Mouse (Mus musculus) heart, adult 10 weeks (tissue): ENCODE results near the gene Hoxc13. TPM values are rescaled to one million over a fixed set of nuclear protein-coding genes. Genes with fewer than 3 reads are reported as not detected.

Experiments
- polyA plus RNA-seq: library from polyadenylated mRNA; stranded (reverse); fragments of 350-450 nt; fragmentation: Illumina TruSeq; extraction: RNeasy Lipid Tissue Mini Kit (QIAGEN cat#74804); gene quantifications from one replicate; pipeline ENCODE4 v1.2.3, GENCODE M21; 2014; ENCODE audit warnings: low read depth, low replicate concordance

The Hoxc13 gene
- polyA plus RNA-seq = not detected

GRCm38 (mm10) chr15:102921053-102922011 is at the start of gene Hoxc13:
Gene Hoxc13 (plus strand): TSS chr15:102921103.

GRCm38 (mm10) chr15:102936279-102936972 is 15.5 kb downstream of the Hoxc13 start, which contains the start of gene Hoxc12:
Gene Hoxc12 (plus strand): TSS chr15:102936757.

GRCm38 (mm10) chr15:102954192-102955006 is 33.5 kb downstream of the Hoxc13 start, which contains the start of gene Hoxc11:
Gene Hoxc11 (plus strand): TSS chr15:102954427.

GRCm38 (mm10) chr15:102966776-102967311 is 45.9 kb downstream of the Hoxc13 start, which contains the start of gene Hoxc10:
Gene Hoxc10 (plus strand): TSS chr15:102966796.

GRCm38 (mm10) chr15:102967312-102967510 is 46.3 kb downstream of the Hoxc13 start, which contains the start of gene Hoxc5:
Gene Hoxc5 (plus strand): TSS chr15:102967443.

GRCm38 (mm10) chr15:102976171-102976570 is 55.3 kb downstream of the Hoxc13 start, which contains the start of gene Hoxc9:
Gene Hoxc9 (plus strand): TSS chr15:102976439.

Other genes starting within 250 kb of the Hoxc13 start
- gene Atp5g2, start 248.8 kb upstream of the Hoxc13 start, polyA plus RNA-seq = 807 TPM
- 129 TPM for gene Calcoco1, start 198.9 kb upstream of the Hoxc13 start, polyA plus RNA-seq
- gene Hoxc12, start 15.7 kb downstream of the Hoxc13 start, polyA plus RNA-seq = not detected
- not detected for gene Hoxc11, start 33.3 kb downstream of the Hoxc13 start, polyA plus RNA-seq
- not detected for gene Hoxc10, start 45.7 kb downstream of the Hoxc13 start, polyA plus RNA-seq
- gene Hoxc5, start 46.3 kb downstream of the Hoxc13 start, polyA plus RNA-seq = not detected
- not detected for gene Hoxc9, start 55.3 kb downstream of the Hoxc13 start, polyA plus RNA-seq
- not detected for gene Hoxc8, start 69.5 kb downstream of the Hoxc13 start, polyA plus RNA-seq
- gene Hoxc6, start 77.2 kb downstream of the Hoxc13 start, polyA plus RNA-seq = not detected
- gene Hoxc4, start 97.8 kb downstream of the Hoxc13 start, polyA plus RNA-seq = not detected
- gene Smug1, start 246.0 kb downstream of the Hoxc13 start, polyA plus RNA-seq = 8.7 TPM